Mouse (Mus musculus) embryonic fibroblast, embryonic 13.5 days (primary cell): ENCODE results near the gene Lalba.

Experiments
- CTCF ChIP-seq: IDR thresholded peaks from 2 replicates; pipeline ENCODE4 v1.5.1; 2011; ENCODE audit warnings: mild to moderate bottlenecking, control low read depth, low read length, moderate library complexity, borderline replicate concordance; ENCODE audit not compliant: insufficient read depth
- POLR2A ChIP-seq: IDR thresholded peaks from 2 replicates; pipeline ENCODE4 v1.6.1; 2011; ENCODE audit warnings: low read depth, mild to moderate bottlenecking, control low read depth, low read length, moderate library complexity

DNA sequence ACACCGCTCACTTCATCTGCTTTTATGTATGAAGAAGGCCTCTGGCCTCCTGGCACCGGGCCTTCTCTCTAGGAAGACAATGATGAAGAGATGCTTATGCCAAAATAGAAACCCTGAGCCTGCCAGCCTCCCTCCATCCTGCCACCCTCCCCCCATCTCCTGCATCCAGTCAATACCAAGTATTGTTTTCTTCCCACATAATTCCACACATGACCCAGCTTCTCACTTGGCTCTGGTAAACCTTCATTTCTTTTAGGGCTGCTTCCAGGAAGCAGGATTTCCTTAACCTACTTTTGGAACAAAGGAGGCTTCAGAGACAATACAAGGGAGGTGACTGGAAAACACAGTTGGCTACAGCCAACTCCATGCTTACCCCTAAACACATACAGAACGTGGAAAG lies at the start of gene Lalba:
- TF ChIP-seq CTCF (no peak), POLR2A (no peak)
